Comparison of ENCODE assay signal across 8 mouse cellular contexts in the genomic region with DNA sequence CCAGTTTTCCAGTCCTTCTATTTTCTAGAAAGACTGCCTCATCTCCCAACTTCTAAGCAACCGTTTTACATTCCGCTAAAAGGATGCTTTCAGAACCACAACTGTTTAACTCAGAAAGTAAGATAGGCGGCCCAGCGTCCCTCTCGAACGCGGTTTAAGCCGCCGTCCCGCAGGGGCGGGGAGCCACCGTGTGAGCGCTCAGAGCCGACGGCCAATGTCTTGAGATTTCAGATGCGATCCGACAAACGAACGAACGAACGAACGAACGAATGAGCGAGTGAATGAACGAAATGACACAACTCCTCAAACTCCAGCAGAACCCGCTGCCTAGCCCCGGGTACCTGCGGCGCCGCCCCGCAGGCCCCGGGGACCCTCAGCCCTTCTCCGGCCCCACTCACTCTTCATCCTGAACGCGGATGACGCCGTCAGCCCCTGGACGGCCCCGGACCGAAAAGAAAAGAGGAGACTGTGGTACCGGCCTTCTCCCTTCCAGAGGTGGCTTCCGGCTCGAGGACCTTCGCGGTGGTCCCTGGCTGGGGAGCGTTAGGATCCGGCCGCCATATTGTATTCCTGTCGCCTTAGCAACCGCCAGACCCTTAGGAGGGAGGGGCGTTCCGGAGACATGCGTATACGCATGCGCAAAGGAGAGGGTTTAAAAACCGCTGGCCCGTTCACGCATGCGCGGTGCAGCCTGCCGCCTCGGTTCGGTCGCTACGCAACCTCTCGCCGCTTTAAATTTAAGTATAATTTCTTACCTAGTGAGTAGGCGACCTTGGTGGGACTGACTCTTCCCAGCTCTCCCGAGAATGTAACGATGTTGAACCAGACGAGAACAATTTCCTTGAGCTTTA. TPM values are rescaled to one million over a fixed set of nuclear protein-coding genes. Genes with fewer than 3 reads are reported as not detected.
A peak's percentile ranks its signal among the peaks of the same experiment; 100 is the strongest.
DNase-seq lines count a peak whose midpoint lies in the region; ATAC-seq and TF ChIP-seq lines count a peak whose summit lies in the region.

A gene (minus strand): TSS at position 592 of the 851 bp plus-strand sequence.

- no peaks in the 10 kb centered on the region for H3K27me3 ChIP-seq in Patski
- 0 out of 2 replicates have a peak, but pooled peaks cover 2% of the 10 kb centered on the region for H3K27me3 ChIP-seq in hindbrain, embryonic 15.5 days

- H3K4me1 ChIP-seq in hindbrain, embryonic 15.5 days (replicated peaks) = peaks cover 47% of the 10 kb centered on the region

- no peak for TF ChIP-seq CTCF in Patski (IDR thresholded peaks at IDR 0.05)

- WGBS in hindbrain, embryonic 15.5 days = under 1% methylated on average over 71 of the region's 71 CpGs

- peak within 1 kb of the TSS; percentile 80 for H3K4me3 ChIP-seq in hindbrain, embryonic 15.5 days

- peak; percentile 24 for ATAC-seq in Patski
- ATAC-seq in hindbrain, embryonic 15.5 days (ENCODE audit: low FRiP score, low read depth) = peak; percentile 88

- H3K4me2 ChIP-seq in hindbrain, embryonic 15.5 days = peak within 1 kb of the TSS; percentile 64

- peak within 1 kb of the TSS; percentile 63 for H3K9ac ChIP-seq in hindbrain, embryonic 15.5 days

- DNase-seq in Patski (ENCODE audit: low read depth, low spot score) = peak; percentile 62
- DNase-seq in cerebellum, postnatal 14 days = peak; percentile 98 to 99
- DNase-seq in frontal cortex, postnatal 25 days (ENCODE audit: low spot score in 2 of 2) = peak; percentile 93 to 96
- peak; percentile 89 for DNase-seq in left cerebral cortex, adult 11 months (ENCODE audit: low spot score)
- DNase-seq in lung, postnatal 4 days = peak; percentile 95 to 98
- DNase-seq in retina, postnatal 7 days (ENCODE audit: low read depth, low spot score) = peak; percentile 88
- DNase-seq in urinary bladder, adult 2 months (ENCODE audit: low spot score) = peak; percentile 92

- in situ Hi-C loops in Patski (cut with MboI; ENCODE audit: low pct_unique_long_range_greater_than_20kb) = loop anchor here (5.0 to 10.0 kb wide), 5 partner anchors 106 to 423 kb away; a partner anchor contains a TSS

- CTCF ChIA-PET in Patski (lab: Charles Lee) = interaction anchor here (1.3 kb wide), 1 partner anchor 103 kb away, joined by 3 read pairs; a partner anchor contains a TSS

- peak within 1 kb of the TSS; percentile 77 for H3K27ac ChIP-seq in hindbrain, embryonic 15.5 days (replicated peaks)

- H3K9me3 ChIP-seq in hindbrain, embryonic 15.5 days = no peaks in the 10 kb centered on the region

- no peaks in the 10 kb centered on the region for H3K36me3 ChIP-seq in hindbrain, embryonic 15.5 days

- POLR2A ChIA-PET in Patski (lab: Charles Lee) = no interaction called here

RNA-seq across cellular contexts. Expression of the gene that starts here (rescaled TPM):
- polyA plus RNA-seq in Patski (2021) = 16.2 TPM
- polyA plus RNA-seq in hindbrain, embryonic 15.5 days (2015; fragmentation: Nextera tagmentation; extraction: Ambion mirVana) = 14.0 and 16.0 TPM in 2 replicates
- polyA plus RNA-seq in urinary bladder, adult 2 months (2012; rRNA removed) = 1.1 and 1.2 TPM in 2 replicates

Comparison
In these comparisons a context has a peak if more than half of its experiments do, and no peak if none do; other contexts are left out.
1. Peak in every context shown above with its lines: DNase-seq, ATAC-seq, H3K4me3 ChIP-seq and H3K27ac ChIP-seq.